Mouse (Mus musculus) embryonic facial prominence, embryonic 10.5 days (tissue): ENCODE measurements around the gene Serpinb6b. TPM values are rescaled to one million over a fixed set of nuclear protein-coding genes. Genes with fewer than 3 reads are reported as not detected.

Source experiments
- DNase-seq: peaks from one replicate; pipeline ENCODE4 v3.0.0-alpha.2; 2017; ENCODE audit warnings: low spot score
- H3K27ac ChIP-seq: fragments of 300-500 bp; sonication (generic); replicated peaks from 2 replicates; pipeline ENCODE4 v1.5.1; 2016; ENCODE audit warnings: mild to moderate bottlenecking
- H3K27me3 ChIP-seq: fragments of 300-500 bp; sonication (generic); replicated peaks from 2 replicates; pipeline ENCODE4 v1.6.1; 2016; ENCODE audit warnings: low read depth, mild to moderate bottlenecking; ENCODE audit not compliant: poor library complexity, severe bottlenecking
- H3K36me3 ChIP-seq: fragments of 300-500 bp; sonication (generic); replicated peaks from 2 replicates; pipeline ENCODE4 v1.6.1; 2016; ENCODE audit warnings: mild to moderate bottlenecking, moderate library complexity
- H3K4me1 ChIP-seq: fragments of 300-500 bp; sonication (generic); 2 replicates; pipeline ENCODE4 v1.6.1; 2016
- H3K4me3 ChIP-seq: fragments of 300-500 bp; sonication (generic); 2 replicates; pipeline ENCODE4 v1.5.1; 2016; ENCODE audit warnings: mild to moderate bottlenecking, moderate library complexity
- H3K9me3 ChIP-seq: fragments of 300-500 bp; sonication (generic); 2 replicates; pipeline ENCODE4 v1.6.1; 2016; ENCODE audit warnings: mild to moderate bottlenecking
- WGBS: fragments of 180-500 bp; shearing (Covaris S2); methylation state at CpG from one replicate; pipeline ENCODE4 v1.1.7; 2016; 5-methylcytosine and 5-hydroxymethylcytosine counted together
- polyA plus RNA-seq: library from polyadenylated mRNA; unstranded; fragments of >200 nt; fragmentation: Nextera tagmentation; extraction: Ambion mirVana; gene quantifications from 2 replicates; pipeline ENCODE4 v1.2.1, GENCODE M21; 2016

Serpinb6b gene
- polyA plus RNA-seq, 1 experiment from 2014 or later: 1.7 TPM

GRCm38 (mm10) chr13:32963990-32964753 lies 837 bp upstream of the Serpinb6b start:
- WGBS: 87% methylated on average over 9 of the region's 9 CpGs
- Histone ChIP-seq H3K36me3 (no peaks in the 10 kb centered on the region), H3K4me3 (no peak overlapping the region), H3K4me1 (peaks cover 11% of the 10 kb centered on the region), H3K9me3 (no peaks in the 10 kb centered on the region), H3K27ac (no peak overlapping the region), H3K27me3 (no peaks in the 10 kb centered on the region)
- DNase-seq: no peak

GRCm38 (mm10) chr13:32966116-32966515 lies 1.1 kb downstream of the Serpinb6b start:
- 64% methylated on average over 5 of the region's 5 CpGs for WGBS
- DNase-seq: no peak

DNA sequence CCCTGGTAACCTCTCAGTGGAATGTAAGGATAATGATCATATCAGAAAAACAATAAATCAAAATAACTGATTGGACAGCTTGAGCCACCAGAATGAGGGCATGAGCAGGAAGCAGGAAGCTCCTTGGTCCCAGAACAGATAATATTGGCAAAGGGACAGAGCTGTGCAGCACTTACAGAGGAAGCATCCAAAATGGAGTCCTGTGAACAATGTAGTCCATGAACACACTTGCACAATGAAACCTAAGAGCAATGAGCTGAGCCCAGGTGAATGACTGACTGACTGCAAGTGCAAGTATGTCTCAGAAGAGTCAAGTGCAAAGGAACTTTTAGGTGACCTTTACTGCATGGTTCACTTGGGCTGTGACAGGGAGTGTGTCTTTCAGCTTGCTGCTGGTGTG lies 2.2 kb downstream of the Serpinb6b start:
- H3K4me1 ChIP-seq: peaks cover 11% of the 10 kb centered on the region
- no peak overlapping the region for H3K4me3 ChIP-seq
- H3K27me3 ChIP-seq: no peaks in the 10 kb centered on the region
- H3K36me3 ChIP-seq: no peaks in the 10 kb centered on the region
- DNase-seq: no peak
- no peaks in the 10 kb centered on the region for H3K9me3 ChIP-seq
- H3K27ac ChIP-seq: no peak overlapping the region

More at GRCm38 (mm10) chr13:32966116-32966515, 1.1 kb downstream of the Serpinb6b start:
- no peak overlapping the region for H3K27ac ChIP-seq
- H3K9me3 ChIP-seq: no peaks in the 10 kb centered on the region
- no peak overlapping the region for H3K4me3 ChIP-seq
- no peaks in the 10 kb centered on the region for H3K36me3 ChIP-seq
- H3K4me1 ChIP-seq: peaks cover 11% of the 10 kb centered on the region
- H3K27me3 ChIP-seq: no peaks in the 10 kb centered on the region

GRCm38 (mm10) chr13:32968353-32968984 lies 3.5 kb downstream of the Serpinb6b start:
- no peaks in the 10 kb centered on the region for H3K27me3 ChIP-seq
- whole genome bisulfite sequencing: 74% methylated on average over 5 of the region's 5 CpGs
- peaks cover 11% of the 10 kb centered on the region for H3K4me1 ChIP-seq
- no peak overlapping the region for H3K4me3 ChIP-seq
- no peaks in the 10 kb centered on the region for H3K9me3 ChIP-seq
- H3K27ac ChIP-seq: no peak overlapping the region
- no peak for DNase-seq
- H3K36me3 ChIP-seq: no peaks in the 10 kb centered on the region

GRCm38 (mm10) chr13:32968996-32969640 lies 4.1 kb downstream of the Serpinb6b start:
- no peaks in the 10 kb centered on the region for H3K9me3 ChIP-seq
- no peak for DNase-seq
- peaks cover 11% of the 10 kb centered on the region for H3K4me1 ChIP-seq
- no peaks in the 10 kb centered on the region for H3K36me3 ChIP-seq
- no peaks in the 10 kb centered on the region for H3K27me3 ChIP-seq
- H3K27ac ChIP-seq: no peak overlapping the region
- 69% methylated on average over 4 of the region's 4 CpGs for WGBS
- H3K4me3 ChIP-seq: no peak overlapping the region

DNA sequence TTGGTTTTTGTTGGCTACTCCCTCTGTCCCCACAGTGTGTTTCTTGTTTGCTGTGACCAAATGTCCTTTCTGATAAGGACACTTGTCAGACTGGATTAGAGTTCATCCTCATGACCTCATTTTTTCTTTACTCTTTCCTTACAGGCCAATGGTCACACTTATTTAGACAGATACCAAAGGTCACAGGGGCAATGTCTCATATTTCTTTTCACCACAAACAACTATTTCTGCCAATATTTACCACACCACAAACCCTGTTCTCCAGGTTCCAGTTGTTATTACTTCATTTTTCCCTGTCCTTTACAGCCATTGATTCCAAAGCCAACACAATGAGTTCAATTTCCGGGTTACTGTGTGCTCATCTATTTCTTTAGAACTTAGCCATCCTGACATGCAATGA lies 4.6 kb downstream of the Serpinb6b start:
- Histone ChIP-seq H3K36me3 (no peaks in the 10 kb centered on the region), H3K4me3 (no peak overlapping the region), H3K27me3 (no peaks in the 10 kb centered on the region), H3K27ac (no peak overlapping the region), H3K4me1 (peaks cover 11% of the 10 kb centered on the region), H3K9me3 (no peaks in the 10 kb centered on the region)
- WGBS: 84% methylated on average over 1 of the region's 1 CpGs
- DNase-seq: no peak

GRCm38 (mm10) chr13:32970776-32971175 lies 5.8 kb downstream of the Serpinb6b start:
- no peaks in the 10 kb centered on the region for H3K36me3 ChIP-seq
- H3K27me3 ChIP-seq: no peaks in the 10 kb centered on the region
- DNase-seq: no peak
- no peaks in the 10 kb centered on the region for H3K9me3 ChIP-seq
- peaks cover 5% of the 10 kb centered on the region for H3K4me1 ChIP-seq
- no peak overlapping the region for H3K27ac ChIP-seq
- 93% methylated on average over 3 of the region's 3 CpGs for WGBS
- no peak overlapping the region for H3K4me3 ChIP-seq

GRCm38 (mm10) chr13:32974268-32974667 lies 9.3 kb downstream of the Serpinb6b start:
- WGBS: 85% methylated on average over 2 of the region's 2 CpGs
- no peak overlapping the region for H3K4me3 ChIP-seq

DNA sequence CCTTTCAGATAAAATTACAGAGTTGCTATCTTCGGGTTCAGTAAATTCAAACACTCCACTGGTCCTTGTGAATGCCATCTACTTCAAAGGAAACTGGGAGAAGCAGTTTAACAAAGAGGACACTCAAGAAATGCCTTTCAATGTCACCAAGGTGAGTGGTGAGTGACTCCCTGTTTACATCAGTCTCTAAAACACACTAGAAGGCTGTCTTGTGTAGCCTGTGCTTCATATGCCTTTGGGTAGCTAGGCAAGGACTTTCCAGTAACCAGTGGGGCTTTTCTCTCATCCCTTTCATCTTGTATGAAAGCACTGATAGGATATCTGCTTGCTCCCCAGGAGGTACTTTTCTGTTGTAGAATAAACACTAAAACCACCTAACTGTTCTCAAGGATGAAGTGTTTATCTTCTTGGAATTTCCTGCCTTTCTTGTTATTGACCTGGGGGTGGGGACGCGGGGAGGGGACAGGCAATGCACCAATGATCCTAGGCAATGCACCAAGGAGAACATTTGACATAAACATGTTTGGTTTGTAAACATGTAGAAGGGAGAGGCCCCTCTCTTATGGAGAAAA lies 10.0 kb downstream of the Serpinb6b start:
- Histone ChIP-seq H3K27me3 (no peaks in the 10 kb centered on the region), H3K27ac (no peak overlapping the region), H3K36me3 (no peaks in the 10 kb centered on the region), H3K4me3 (no peak overlapping the region), H3K9me3 (no peaks in the 10 kb centered on the region), H3K4me1 (no peaks in the 10 kb centered on the region)
- WGBS: 74% methylated on average over 3 of the region's 3 CpGs
- DNase-seq: no peak

More at GRCm38 (mm10) chr13:32974268-32974667, 9.3 kb downstream of the Serpinb6b start:
- no peaks in the 10 kb centered on the region for H3K27me3 ChIP-seq
- no peak for DNase-seq
- H3K4me1 ChIP-seq: no peaks in the 10 kb centered on the region
- no peaks in the 10 kb centered on the region for H3K36me3 ChIP-seq
- no peak overlapping the region for H3K27ac ChIP-seq
- H3K9me3 ChIP-seq: no peaks in the 10 kb centered on the region

DNA sequence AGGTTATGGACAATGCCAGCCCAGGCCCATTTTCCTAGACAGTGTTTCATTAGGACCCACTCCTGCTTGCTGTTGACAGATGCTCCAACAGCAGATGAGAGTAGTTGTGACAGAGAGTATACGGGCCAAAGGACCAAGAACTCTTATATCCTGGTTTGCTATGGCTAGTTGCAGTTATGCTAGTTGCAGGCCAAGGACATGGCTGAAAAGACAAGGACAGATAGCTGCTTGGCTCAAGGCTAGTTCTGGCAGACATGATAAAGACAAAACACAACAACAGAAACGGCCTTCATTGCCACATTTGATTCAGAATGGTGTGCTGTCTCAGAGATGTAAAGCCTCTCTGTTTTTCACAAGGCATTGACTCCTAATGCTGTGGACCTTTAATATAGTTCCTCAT lies 10.7 kb downstream of the Serpinb6b start:
- 87% methylated on average over 2 of the region's 2 CpGs for WGBS
- no peaks in the 10 kb centered on the region for H3K27me3 ChIP-seq
- no peak overlapping the region for H3K27ac ChIP-seq
- H3K36me3 ChIP-seq: no peaks in the 10 kb centered on the region
- no peak overlapping the region for H3K4me3 ChIP-seq
- H3K4me1 ChIP-seq: no peaks in the 10 kb centered on the region
- no peaks in the 10 kb centered on the region for H3K9me3 ChIP-seq
- DNase-seq: no peak

DNA sequence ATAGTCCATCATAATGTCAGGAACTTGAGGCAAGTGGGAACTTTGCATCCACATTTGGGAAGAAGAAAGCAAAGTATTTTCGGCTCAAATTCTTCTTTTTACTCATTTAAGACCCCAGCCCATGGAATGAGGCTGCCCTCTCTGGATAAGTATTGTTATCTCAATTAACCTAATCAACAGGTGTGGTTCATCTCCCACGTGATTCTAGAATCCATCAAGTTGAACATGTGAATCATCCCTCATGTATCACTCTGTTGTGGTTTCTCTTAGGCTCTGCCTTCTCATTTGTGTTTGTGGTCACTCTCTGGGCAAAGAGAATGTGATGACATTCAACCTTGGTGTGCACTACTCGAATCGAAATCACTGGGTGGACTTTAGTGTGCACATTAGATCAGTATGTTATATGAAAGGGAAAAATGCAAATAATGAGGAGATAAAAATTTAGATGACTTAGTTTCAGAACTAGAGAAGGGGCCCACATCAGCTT lies 17.6 kb downstream of the Serpinb6b start:
- Histone ChIP-seq H3K27ac (no peak overlapping the region), H3K4me1 (no peaks in the 10 kb centered on the region), H3K36me3 (no peaks in the 10 kb centered on the region), H3K9me3 (no peaks in the 10 kb centered on the region), H3K4me3 (no peak overlapping the region), H3K27me3 (no peaks in the 10 kb centered on the region)
- DNase-seq: no peak
- 77% methylated on average over 4 of the region's 4 CpGs for WGBS

DNA sequence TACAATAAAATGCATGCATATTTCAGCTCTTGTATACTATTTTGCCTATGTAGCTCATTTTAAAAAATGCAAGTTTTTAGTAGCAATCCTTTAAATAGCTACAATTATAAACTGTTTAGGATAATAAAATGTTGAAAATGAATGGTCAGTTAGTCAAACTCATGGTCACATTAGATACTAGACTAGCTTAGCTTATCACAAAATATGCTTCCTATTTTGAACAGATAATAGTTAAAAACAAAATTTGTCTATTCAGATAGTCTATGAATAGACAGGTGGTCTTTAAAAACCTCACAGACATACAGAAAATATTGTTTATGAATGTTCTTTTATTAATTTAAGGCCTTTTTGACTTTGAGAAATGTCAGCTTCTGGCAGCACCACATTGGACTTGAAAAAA lies 21.2 kb downstream of the Serpinb6b start:
- H3K9me3 ChIP-seq: no peaks in the 10 kb centered on the region
- H3K27ac ChIP-seq: no peak overlapping the region
- no peak overlapping the region for H3K4me3 ChIP-seq
- no peaks in the 10 kb centered on the region for H3K27me3 ChIP-seq
- no peaks in the 10 kb centered on the region for H3K4me1 ChIP-seq
- DNase-seq: no peak
- H3K36me3 ChIP-seq: no peaks in the 10 kb centered on the region
